Mouse (Mus musculus) heart, embryonic 13.5 days (tissue): ENCODE data around the gene Gp5. TPM values are rescaled to one million over a fixed set of nuclear protein-coding genes. Genes with fewer than 3 reads are reported as not detected.

Experiments used
- ATAC-seq: fragments of 200-750 bp; cut with Nextera tagmentation; 2 replicates; pipeline ENCODE4 v1.8.0; 2017; ENCODE audit warnings: moderate TSS enrichment; ENCODE audit not compliant: insufficient number of reproducible peaks, low FRiP score, low TSS enrichment; ENCODE audit errors: extremely low read depth
- H3K27ac ChIP-seq: fragments of 300-500 bp; sonication (generic); replicated peaks from 2 replicates; pipeline ENCODE4 v1.5.1; 2015; ENCODE audit warnings: moderate library complexity, mild to moderate bottlenecking, inconsistent platforms
- H3K27me3 ChIP-seq: fragments of 300-500 bp; sonication (generic); replicated peaks from 2 replicates; pipeline ENCODE4 v1.6.1; 2015; ENCODE audit warnings: mild to moderate bottlenecking, inconsistent platforms
- H3K36me3 ChIP-seq: fragments of 300-500 bp; sonication (generic); 2 replicates; pipeline ENCODE4 v1.6.1; 2015; ENCODE audit warnings: mild to moderate bottlenecking, inconsistent platforms
- H3K4me1 ChIP-seq: fragments of 300-500 bp; sonication (generic); 2 replicates; pipeline ENCODE4 v1.6.1; 2015; ENCODE audit warnings: inconsistent platforms
- H3K4me2 ChIP-seq: fragments of 300-500 bp; sonication (generic); 2 replicates; pipeline ENCODE4 v1.6.1; 2015; ENCODE audit warnings: inconsistent platforms, mild to moderate bottlenecking, moderate library complexity
- H3K4me3 ChIP-seq: fragments of 300-500 bp; sonication (generic); 2 replicates; pipeline ENCODE4 v1.5.1; 2015; ENCODE audit warnings: moderate library complexity, mild to moderate bottlenecking, inconsistent platforms
- H3K9ac ChIP-seq: fragments of 300-500 bp; sonication (generic); 2 replicates; pipeline ENCODE4 v1.6.1; 2015; ENCODE audit warnings: inconsistent platforms, mild to moderate bottlenecking, moderate library complexity
- H3K9me3 ChIP-seq: fragments of 300-500 bp; sonication (generic); 2 replicates; pipeline ENCODE4 v1.6.1; 2016; ENCODE audit warnings: inconsistent platforms
- WGBS: fragments of 180-500 bp; shearing (Covaris S2); methylation state at CpG from one replicate; pipeline ENCODE4 v1.1.7; 2015; ENCODE audit warnings: mixed read lengths; 5-methylcytosine and 5-hydroxymethylcytosine counted together
- polyA plus RNA-seq: library from polyadenylated mRNA; unstranded; fragments of >200 nt; fragmentation: Nextera tagmentation; extraction: Ambion mirVana; gene quantifications from 2 replicates; pipeline ENCODE4 v1.2.1, GENCODE M21; 2015

The Gp5 gene
- polyA plus RNA-seq, 1 experiment from 2014 or later = 1.8 TPM

DNA sequence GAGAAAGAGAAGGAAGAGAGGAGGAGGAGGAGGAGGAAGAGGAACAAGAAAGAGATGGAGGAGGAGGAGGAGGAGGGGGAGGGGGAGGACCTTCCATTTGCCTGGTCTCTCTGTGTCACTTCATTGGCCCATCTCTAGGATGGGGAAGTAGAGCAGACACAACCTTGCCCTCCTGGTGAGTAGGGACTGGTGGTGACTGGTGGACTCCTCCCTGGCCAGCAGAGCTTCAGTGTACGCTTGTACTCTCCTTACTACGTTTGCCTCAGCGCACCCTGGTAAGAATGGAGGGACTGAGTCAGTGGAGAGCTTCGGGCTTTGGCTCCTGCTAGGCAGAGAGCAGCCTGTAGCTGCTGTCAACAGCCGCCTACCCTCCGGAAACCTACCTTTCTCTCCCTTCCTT lies 7.9 kb downstream of the Gp5 start:
- no peak for ATAC-seq
- Histone ChIP-seq H3K27ac (no peak overlapping the region), H3K27me3 (peaks cover 74% of the 10 kb centered on the region), H3K9me3 (no peaks in the 10 kb centered on the region), H3K4me2 (no peak overlapping the region), H3K36me3 (no peaks in the 10 kb centered on the region), H3K4me1 (no peaks in the 10 kb centered on the region), H3K4me3 (no peak overlapping the region), H3K9ac (no peak overlapping the region)
- WGBS = 73% methylated on average over 6 of the region's 6 CpGs

GRCm38 (mm10) chr16:30299711-30300277 lies 10.8 kb downstream of the Gp5 start:
- Histone ChIP-seq H3K27me3 (peaks cover 48% of the 10 kb centered on the region), H3K4me2 (no peak overlapping the region), H3K9ac (no peak overlapping the region), H3K27ac (no peak overlapping the region), H3K4me1 (no peaks in the 10 kb centered on the region), H3K36me3 (no peaks in the 10 kb centered on the region), H3K4me3 (no peak overlapping the region), H3K9me3 (no peaks in the 10 kb centered on the region)
- no peak for ATAC-seq
- 58% methylated on average over 10 of the region's 10 CpGs for WGBS

GRCm38 (mm10) chr16:30297450-30297849 lies 13.1 kb downstream of the Gp5 start:
- Histone ChIP-seq H3K9me3 (no peaks in the 10 kb centered on the region), H3K27ac (no peak overlapping the region), H3K4me1 (no peaks in the 10 kb centered on the region), H3K4me3 (no peak overlapping the region), H3K36me3 (no peaks in the 10 kb centered on the region), H3K4me2 (no peak overlapping the region), H3K9ac (no peak overlapping the region), H3K27me3 (peaks cover 25% of the 10 kb centered on the region)
- no peak for ATAC-seq
- 77% methylated on average over 7 of the region's 7 CpGs for WGBS

GRCm38 (mm10) chr16:30296601-30297275 lies 13.8 kb downstream of the Gp5 start:
- 73% methylated on average over 11 of the region's 11 CpGs for WGBS
- Histone ChIP-seq H3K9me3 (no peaks in the 10 kb centered on the region), H3K4me2 (no peak overlapping the region), H3K4me3 (no peak overlapping the region), H3K27me3 (peaks cover 18% of the 10 kb centered on the region), H3K36me3 (no peaks in the 10 kb centered on the region), H3K4me1 (no peaks in the 10 kb centered on the region), H3K9ac (no peak overlapping the region), H3K27ac (no peak overlapping the region)
- no peak for ATAC-seq

GRCm38 (mm10) chr16:30295106-30295505 lies 15.5 kb downstream of the Gp5 start:
- Histone ChIP-seq H3K27ac (no peak overlapping the region), H3K27me3 (peaks cover 5% of the 10 kb centered on the region; the same call in 1 of the 2 replicates), H3K4me1 (no peaks in the 10 kb centered on the region), H3K36me3 (no peaks in the 10 kb centered on the region), H3K4me3 (no peak overlapping the region), H3K9me3 (no peaks in the 10 kb centered on the region), H3K9ac (no peak overlapping the region), H3K4me2 (no peak overlapping the region)
- WGBS = 80% methylated on average over 7 of the region's 7 CpGs
- no peak for ATAC-seq

GRCm38 (mm10) chr16:30290436-30290835 lies 20.1 kb downstream of the Gp5 start:
- 60% methylated on average over 6 of the region's 6 CpGs for WGBS
- Histone ChIP-seq H3K9ac (no peak overlapping the region), H3K36me3 (no peaks in the 10 kb centered on the region), H3K27me3 (peaks cover 21% of the 10 kb centered on the region), H3K27ac (no peak overlapping the region), H3K4me3 (no peak overlapping the region), H3K4me2 (no peak overlapping the region), H3K4me1 (no peaks in the 10 kb centered on the region), H3K9me3 (no peaks in the 10 kb centered on the region)
- no peak for ATAC-seq

GRCm38 (mm10) chr16:30285701-30286100 lies 24.9 kb downstream of the Gp5 start:
- H3K27ac ChIP-seq = no peak overlapping the region
- no peak overlapping the region for H3K4me2 ChIP-seq

GRCm38 (mm10) chr16:30283743-30284337 lies 26.7 kb downstream of the Gp5 start:
- Histone ChIP-seq H3K4me1 (peaks cover 20% of the 10 kb centered on the region), H3K36me3 (no peaks in the 10 kb centered on the region), H3K27me3 (peaks cover 71% of the 10 kb centered on the region), H3K27ac (no peak overlapping the region), H3K9me3 (no peaks in the 10 kb centered on the region), H3K9ac (peak overlapping the region; percentile 68), H3K4me3 (peak overlapping the region; percentile 30), H3K4me2 (peak overlapping the region; percentile 68)
- ATAC-seq = no peak
- WGBS = 2% methylated on average over 15 of the region's 15 CpGs

More at GRCm38 (mm10) chr16:30285701-30286100, 24.9 kb downstream of the Gp5 start:
- Histone ChIP-seq H3K4me3 (no peak overlapping the region), H3K27me3 (peaks cover 68% of the 10 kb centered on the region), H3K4me1 (peaks cover 16% of the 10 kb centered on the region), H3K9me3 (no peaks in the 10 kb centered on the region), H3K36me3 (no peaks in the 10 kb centered on the region), H3K9ac (no peak overlapping the region)
- ATAC-seq = no peak
- WGBS = 54% methylated on average over 4 of the region's 4 CpGs

- peak within 1 kb of the TSS; percentile 45 for H3K4me3 ChIP-seq
- H3K4me2 ChIP-seq = peak within 1 kb of the TSS; percentile 68
- H3K9me3 ChIP-seq = no peaks in the 10 kb centered on the region
- H3K36me3 ChIP-seq = no peaks in the 10 kb centered on the region
- H3K27me3 ChIP-seq = peaks cover 70% of the 10 kb centered on the region
- no peak for ATAC-seq
- H3K4me1 ChIP-seq = peaks cover 20% of the 10 kb centered on the region
- H3K27ac ChIP-seq = no peak within 1 kb of the TSS
- peak within 1 kb of the TSS; percentile 68 for H3K9ac ChIP-seq
- 7% methylated on average over 34 of the region's 34 CpGs for WGBS
These were observed 27.6 kb downstream of the Gp5 start, which contains the start of gene Lrrc15 for GRCm38 (mm10) chr16:30282844-30283495. Gene Lrrc15, minus strand, starts transcription at chr16:30283256.

GRCm38 (mm10) chr16:30280676-30281297 lies 29.8 kb downstream of the Gp5 start:
- H3K4me3 ChIP-seq = no peak overlapping the region
- no peak overlapping the region for H3K27ac ChIP-seq
- H3K9me3 ChIP-seq = no peaks in the 10 kb centered on the region
- WGBS = 18% methylated on average over 4 of the region's 4 CpGs
- H3K9ac ChIP-seq = no peak overlapping the region
- peaks cover 24% of the 10 kb centered on the region for H3K4me1 ChIP-seq
- H3K36me3 ChIP-seq = no peaks in the 10 kb centered on the region
- H3K27me3 ChIP-seq = peaks cover 58% of the 10 kb centered on the region
- ATAC-seq = no peak
- H3K4me2 ChIP-seq = no peak overlapping the region

DNA sequence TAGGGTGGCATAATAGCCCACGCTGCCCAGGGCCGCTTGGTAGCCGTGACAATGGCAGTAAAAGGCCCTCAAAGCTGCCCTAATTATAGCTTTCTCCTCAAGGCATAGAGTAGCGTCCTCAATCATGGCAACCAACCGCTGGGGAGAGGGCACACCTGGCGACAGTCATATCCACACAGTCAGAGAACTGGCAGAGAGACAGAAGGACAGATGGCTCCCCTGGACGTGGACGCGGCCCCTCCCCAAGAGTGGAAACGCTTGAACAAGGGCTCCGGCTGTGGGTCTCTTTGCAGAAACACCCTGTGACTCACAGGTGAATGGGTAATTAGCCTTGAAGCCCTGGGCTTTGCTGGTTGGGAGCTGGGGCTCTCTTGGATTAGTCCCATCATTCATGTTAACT lies 32.2 kb downstream of the Gp5 start:
- Histone ChIP-seq H3K4me1 (peaks cover 26% of the 10 kb centered on the region), H3K27ac (no peak overlapping the region), H3K9me3 (no peaks in the 10 kb centered on the region), H3K27me3 (peaks cover 42% of the 10 kb centered on the region), H3K4me2 (no peak overlapping the region), H3K9ac (no peak overlapping the region), H3K4me3 (no peak overlapping the region), H3K36me3 (no peaks in the 10 kb centered on the region)
- WGBS = 77% methylated on average over 11 of the region's 11 CpGs
- ATAC-seq = no peak
